Mouse (Mus musculus): ENCODE data around the gene Adamtsl1.

DNA sequence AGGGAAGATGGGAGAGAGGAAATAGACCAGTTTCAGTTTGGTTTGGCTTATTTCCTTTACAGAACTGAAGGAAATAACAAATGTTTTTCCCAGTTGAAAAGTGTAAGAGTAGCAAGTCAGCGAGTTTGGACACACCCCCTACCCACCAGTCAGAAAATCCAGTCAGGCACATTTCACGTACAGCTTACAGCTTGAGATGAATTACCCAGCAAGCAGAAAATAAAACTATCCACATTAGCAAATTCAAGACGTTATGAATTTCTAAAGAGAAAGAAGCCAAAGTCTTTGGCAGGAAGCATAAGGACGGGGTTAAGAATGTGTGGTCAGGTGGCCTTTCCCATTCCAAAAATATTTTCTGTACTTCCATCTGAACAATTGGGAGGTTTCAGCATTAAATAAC, 838.1 kb downstream of the Adamtsl1 start:
- TF ChIP-seq CTCF (IDR thresholded peaks at IDR 0.05; ENCODE audit: low read depth) (no peak), EP300 (IDR thresholded peaks at IDR 0.05; ENCODE audit: low read depth) (no peak)

All from liver, postnatal 0 days (tissue).